10 mouse cellular contexts compared by ENCODE assay signal in the genomic region with DNA sequence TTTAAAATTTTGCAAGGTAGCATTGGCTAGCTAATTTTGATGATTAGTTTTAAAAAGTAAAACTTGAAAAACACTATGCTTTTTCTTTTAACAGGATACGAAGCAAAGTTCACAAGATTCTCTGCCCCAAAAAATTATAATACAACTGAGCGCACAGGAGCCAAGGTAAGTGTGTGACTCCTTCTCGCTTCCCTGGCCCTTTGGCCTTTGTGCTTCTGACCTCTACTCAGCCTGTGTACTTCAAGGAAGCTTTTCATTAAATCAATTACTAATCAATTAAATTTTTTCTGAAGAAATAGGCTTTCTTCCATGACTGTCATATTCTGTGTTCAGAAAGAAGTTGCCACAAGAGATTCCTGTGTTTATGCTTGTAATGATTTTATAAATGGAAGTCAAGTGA.
"Had no signal": no experiment of that assay in that cellular context is flagged by ENCODE, and none has a peak within 500 bp of the region (broad histone marks: within the 10 kb centered on the region; RNA-seq: fewer than 3 reads in every experiment).

No protein-coding gene starts in this region.

- ATAC-seq: hindbrain, embryonic 16.5 days; intestine, embryonic 15.5 days; liver, embryonic 12.5 days had no signal

- H3K27ac ChIP-seq: intestine, embryonic 15.5 days; kidney, postnatal 0 days; limb, embryonic 10.5 days; limb, embryonic 13.5 days; liver, embryonic 12.5 days; liver, embryonic 15.5 days had no signal

- H3K4me3 ChIP-seq: intestine, embryonic 15.5 days; limb, embryonic 10.5 days; limb, embryonic 13.5 days; liver, embryonic 12.5 days; liver, embryonic 15.5 days had no signal

- H3K4me1 ChIP-seq: limb, embryonic 10.5 days; liver, embryonic 12.5 days; liver, embryonic 15.5 days had no signal

- H3K9me3 ChIP-seq: intestine, embryonic 15.5 days; limb, embryonic 10.5 days; limb, embryonic 13.5 days; liver, embryonic 15.5 days had no signal

- H3K4me2 ChIP-seq: intestine, embryonic 15.5 days; limb, embryonic 13.5 days; liver, embryonic 12.5 days; liver, embryonic 15.5 days; midbrain, embryonic 11.5 days had no signal

- H3K36me3 ChIP-seq: intestine, embryonic 15.5 days had no signal

- H3K27me3 ChIP-seq: intestine, embryonic 15.5 days; limb, embryonic 13.5 days; liver, embryonic 12.5 days; liver, embryonic 15.5 days had no signal

- H3K9ac ChIP-seq: intestine, embryonic 15.5 days; limb, embryonic 13.5 days; liver, embryonic 12.5 days; liver, embryonic 15.5 days had no signal

- DNase-seq: thymus, adult 18-20 months; thymus, postnatal 36 days had no signal
